Mouse (Mus musculus): ENCODE measurements around the gene Lgals3bp. TPM values are rescaled to one million over a fixed set of nuclear protein-coding genes. Genes with fewer than 3 reads are reported as not detected.

The Lgals3bp gene
- polyA plus RNA-seq, 1 experiment: 6.1 TPM

DNA sequence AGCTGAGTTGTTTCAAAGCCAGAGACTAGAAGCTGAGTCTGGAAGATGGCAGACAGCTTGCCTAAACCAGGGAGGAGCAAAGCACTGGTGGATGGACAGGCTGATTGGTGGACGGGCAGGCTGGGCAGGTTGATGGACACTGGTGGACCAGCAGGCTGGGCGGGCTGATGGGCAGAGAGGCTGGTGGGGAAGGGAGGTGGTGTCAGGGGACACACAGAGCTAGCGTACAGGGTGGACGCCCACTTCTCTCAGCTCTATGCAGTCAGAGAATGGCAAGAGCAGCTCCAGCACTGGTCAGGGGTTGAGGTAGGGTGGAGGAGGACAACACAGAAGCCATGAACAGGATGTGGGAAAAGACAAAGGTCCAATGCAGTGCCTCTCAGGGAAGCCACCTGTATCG, 32.6 kb downstream of the Lgals3bp start:
- Histone ChIP-seq H3K9me3 (replicated peaks; ENCODE audit: control insufficient read depth, insufficient read depth, low read length, poor library complexity, severe bottlenecking) (no peaks in the 10 kb centered on the region), H3K27ac (ENCODE audit: insufficient read depth, low read length) (no peak overlapping the region), H3K36me3 (ENCODE audit: control insufficient read depth, insufficient read depth, low read length, poor library complexity, severe bottlenecking) (no peaks in the 10 kb centered on the region), H3K4me1 (ENCODE audit: control insufficient read depth, insufficient read depth, low read length) (no peaks in the 10 kb centered on the region), H3K9ac (ENCODE audit: low read depth, poor library complexity, severe bottlenecking) (no peak overlapping the region), H3K27me3 (ENCODE audit: control insufficient read depth, insufficient read depth, low read length, poor library complexity, severe bottlenecking) (no peaks in the 10 kb centered on the region), H3K4me3 (ENCODE audit: low read depth, low read length) (no peak overlapping the region)
- TF ChIP-seq EP300 (IDR thresholded peaks at IDR 0.05; ENCODE audit: insufficient read depth, low read depth, low read length) (no peak), POLR2A (IDR thresholded peaks at IDR 0.05; ENCODE audit: insufficient read depth, low read length) (no peak), CTCF (IDR thresholded peaks at IDR 0.05; ENCODE audit: low read depth, low read length) (no peak)

DNA sequence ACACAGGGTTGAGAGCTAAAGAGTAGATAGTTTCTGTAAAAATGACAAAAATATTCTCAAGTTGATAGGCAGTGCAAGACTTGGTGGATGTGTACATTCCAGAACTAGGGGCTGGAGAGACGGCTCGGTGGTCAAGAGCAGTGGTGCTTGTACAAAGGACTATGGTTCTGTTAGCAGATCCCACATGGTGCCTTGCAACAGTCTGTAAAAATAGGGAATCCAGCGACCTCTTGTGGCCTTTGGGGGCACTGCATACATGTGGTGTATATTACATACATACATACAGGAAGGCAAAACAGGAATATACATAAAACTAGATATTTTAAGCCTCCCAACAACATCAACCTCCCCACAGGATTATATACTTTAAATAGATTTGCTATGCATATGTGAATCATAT, 33.6 kb downstream of the Lgals3bp start:
- no peaks in the 10 kb centered on the region for H3K9me3 ChIP-seq (replicated peaks; ENCODE audit: control insufficient read depth, insufficient read depth, low read length, poor library complexity, severe bottlenecking)
- H3K27ac ChIP-seq (ENCODE audit: insufficient read depth, low read length): no peak overlapping the region
- no peaks in the 10 kb centered on the region for H3K36me3 ChIP-seq (ENCODE audit: control insufficient read depth, insufficient read depth, low read length, poor library complexity, severe bottlenecking)
- no peaks in the 10 kb centered on the region for H3K4me1 ChIP-seq (ENCODE audit: control insufficient read depth, insufficient read depth, low read length)
- no peak overlapping the region for H3K9ac ChIP-seq (ENCODE audit: low read depth, poor library complexity, severe bottlenecking)
- TF ChIP-seq CTCF (IDR thresholded peaks at IDR 0.05; ENCODE audit: low read depth, low read length) (peak; percentile 26), POLR2A (IDR thresholded peaks at IDR 0.05; ENCODE audit: insufficient read depth, low read length) (no peak)
- no peak overlapping the region for H3K4me3 ChIP-seq (ENCODE audit: low read depth, low read length)
- H3K27me3 ChIP-seq (ENCODE audit: control insufficient read depth, insufficient read depth, low read length, poor library complexity, severe bottlenecking): no peaks in the 10 kb centered on the region

DNA sequence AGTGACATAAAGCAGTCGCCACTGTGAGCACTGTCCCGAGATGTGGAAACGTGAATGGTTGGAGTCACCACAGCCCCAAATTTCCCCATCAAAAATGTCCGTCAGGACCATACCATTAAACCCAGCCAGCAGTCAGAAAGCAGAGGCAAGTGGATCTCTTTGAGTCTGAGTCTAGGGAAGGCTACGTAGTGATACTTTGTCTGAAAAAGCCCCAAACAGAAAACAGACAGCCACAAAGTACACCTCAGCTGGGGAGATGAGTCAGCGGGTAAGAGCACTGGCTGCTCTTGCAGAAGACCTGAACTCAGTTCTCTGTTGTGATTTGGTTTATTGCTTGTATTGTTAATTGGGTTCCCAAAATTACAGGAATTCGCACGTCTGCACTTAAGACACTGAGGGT, 35.3 kb downstream of the Lgals3bp start:
- Histone ChIP-seq H3K9me3 (replicated peaks; ENCODE audit: control insufficient read depth, insufficient read depth, low read length, poor library complexity, severe bottlenecking) (no peaks in the 10 kb centered on the region), H3K27me3 (ENCODE audit: control insufficient read depth, insufficient read depth, low read length, poor library complexity, severe bottlenecking) (no peaks in the 10 kb centered on the region), H3K4me3 (ENCODE audit: low read depth, low read length) (no peak overlapping the region), H3K4me1 (ENCODE audit: control insufficient read depth, insufficient read depth, low read length) (no peaks in the 10 kb centered on the region), H3K36me3 (ENCODE audit: control insufficient read depth, insufficient read depth, low read length, poor library complexity, severe bottlenecking) (no peaks in the 10 kb centered on the region), H3K27ac (ENCODE audit: insufficient read depth, low read length) (no peak overlapping the region), H3K9ac (ENCODE audit: low read depth, poor library complexity, severe bottlenecking) (no peak overlapping the region)
- no peak for TF ChIP-seq EP300 (IDR thresholded peaks at IDR 0.05; ENCODE audit: insufficient read depth, low read depth, low read length)
- no peak for TF ChIP-seq CTCF (IDR thresholded peaks at IDR 0.05; ENCODE audit: low read depth, low read length)
- TF ChIP-seq POLR2A (IDR thresholded peaks at IDR 0.05; ENCODE audit: insufficient read depth, low read length): no peak

DNA sequence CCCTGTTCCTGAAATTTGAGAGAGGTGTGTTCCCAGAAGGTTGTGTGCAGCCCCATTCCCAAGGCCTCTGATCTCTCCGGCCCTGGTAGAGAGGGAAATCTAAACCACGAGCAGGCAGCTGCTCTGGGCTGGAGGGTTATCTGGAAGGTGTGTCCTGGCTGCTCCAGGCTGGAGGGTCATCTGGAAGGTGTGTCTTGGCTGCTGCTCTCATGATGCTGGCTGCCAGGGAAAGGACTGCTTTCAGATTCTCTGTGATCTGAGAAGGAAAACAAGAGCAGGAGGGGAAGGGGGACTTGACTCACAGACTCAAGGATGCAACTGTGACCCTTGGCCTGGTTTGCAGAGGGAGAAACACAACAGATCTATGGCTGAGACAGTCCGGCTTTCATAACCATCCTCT, 35.8 kb downstream of the Lgals3bp start:
- H3K9ac ChIP-seq (ENCODE audit: low read depth, poor library complexity, severe bottlenecking): no peak overlapping the region
- H3K4me3 ChIP-seq (ENCODE audit: low read depth, low read length): no peak overlapping the region
- no peaks in the 10 kb centered on the region for H3K27me3 ChIP-seq (ENCODE audit: control insufficient read depth, insufficient read depth, low read length, poor library complexity, severe bottlenecking)
- TF ChIP-seq CTCF (IDR thresholded peaks at IDR 0.05; ENCODE audit: low read depth, low read length) (no peak), POLR2A (IDR thresholded peaks at IDR 0.05; ENCODE audit: insufficient read depth, low read length) (no peak), EP300 (IDR thresholded peaks at IDR 0.05; ENCODE audit: insufficient read depth, low read depth, low read length) (no peak)
- H3K36me3 ChIP-seq (ENCODE audit: control insufficient read depth, insufficient read depth, low read length, poor library complexity, severe bottlenecking): no peaks in the 10 kb centered on the region
- H3K4me1 ChIP-seq (ENCODE audit: control insufficient read depth, insufficient read depth, low read length): no peaks in the 10 kb centered on the region
- H3K27ac ChIP-seq (ENCODE audit: insufficient read depth, low read length): no peak overlapping the region
- H3K9me3 ChIP-seq (replicated peaks; ENCODE audit: control insufficient read depth, insufficient read depth, low read length, poor library complexity, severe bottlenecking): no peaks in the 10 kb centered on the region

DNA sequence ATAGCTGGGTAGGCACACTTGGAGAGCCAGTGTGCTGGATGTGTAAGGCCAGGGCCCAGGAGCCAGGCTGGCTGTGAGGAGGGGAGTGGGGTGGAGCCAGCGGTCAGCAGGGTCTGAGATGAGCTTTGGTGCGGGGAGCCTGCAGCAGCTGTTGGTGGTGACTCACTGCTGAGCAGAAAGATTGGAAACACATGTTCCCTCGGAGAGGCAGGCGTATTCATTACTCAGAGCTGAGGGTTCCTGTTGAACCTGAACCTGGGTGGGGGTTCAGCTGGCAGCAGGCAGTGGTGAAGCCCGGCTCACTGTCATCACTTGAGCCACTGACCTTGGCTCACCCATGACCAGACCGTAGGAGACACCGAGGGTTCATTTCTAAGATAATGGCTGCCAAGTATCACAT, 36.7 kb downstream of the Lgals3bp start:
- no peak overlapping the region for H3K27ac ChIP-seq (ENCODE audit: insufficient read depth, low read length)
- TF ChIP-seq CTCF (IDR thresholded peaks at IDR 0.05; ENCODE audit: low read depth, low read length) (no peak), POLR2A (IDR thresholded peaks at IDR 0.05; ENCODE audit: insufficient read depth, low read length) (no peak), EP300 (IDR thresholded peaks at IDR 0.05; ENCODE audit: insufficient read depth, low read depth, low read length) (no peak)
- no peaks in the 10 kb centered on the region for H3K36me3 ChIP-seq (ENCODE audit: control insufficient read depth, insufficient read depth, low read length, poor library complexity, severe bottlenecking)
- H3K4me1 ChIP-seq (ENCODE audit: control insufficient read depth, insufficient read depth, low read length): peaks cover 4% of the 10 kb centered on the region
- no peak overlapping the region for H3K4me3 ChIP-seq (ENCODE audit: low read depth, low read length)
- H3K27me3 ChIP-seq (ENCODE audit: control insufficient read depth, insufficient read depth, low read length, poor library complexity, severe bottlenecking): no peaks in the 10 kb centered on the region
- no peaks in the 10 kb centered on the region for H3K9me3 ChIP-seq (replicated peaks; ENCODE audit: control insufficient read depth, insufficient read depth, low read length, poor library complexity, severe bottlenecking)
- no peak overlapping the region for H3K9ac ChIP-seq (ENCODE audit: low read depth, poor library complexity, severe bottlenecking)

DNA sequence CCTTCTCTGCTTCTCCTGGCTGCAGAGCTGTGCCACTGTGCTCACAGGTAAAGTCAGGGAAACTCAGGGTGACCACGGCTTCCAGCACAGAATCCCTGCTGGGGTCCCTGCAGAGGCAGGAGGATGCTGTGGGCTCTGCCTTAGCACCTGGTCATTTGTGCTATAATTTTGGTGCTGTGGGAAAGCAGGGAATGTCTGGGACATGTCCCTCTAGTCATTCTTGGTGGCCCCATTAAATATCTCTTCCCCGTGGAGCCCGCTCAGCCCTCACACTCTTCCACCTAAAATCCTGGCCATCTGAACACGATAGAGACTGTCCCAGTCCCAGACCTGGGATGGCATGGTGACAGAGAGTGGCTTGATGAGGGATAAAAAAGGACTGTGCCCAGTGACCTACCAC, 37.9 kb downstream of the Lgals3bp start:
- no peak overlapping the region for H3K27ac ChIP-seq (ENCODE audit: insufficient read depth, low read length)
- peaks cover 4% of the 10 kb centered on the region for H3K4me1 ChIP-seq (ENCODE audit: control insufficient read depth, insufficient read depth, low read length)
- H3K9ac ChIP-seq (ENCODE audit: low read depth, poor library complexity, severe bottlenecking): no peak overlapping the region

More for the DNA sequence above, 37.9 kb downstream of the Lgals3bp start:
- no peaks in the 10 kb centered on the region for H3K9me3 ChIP-seq (replicated peaks; ENCODE audit: control insufficient read depth, insufficient read depth, low read length, poor library complexity, severe bottlenecking)
- no peaks in the 10 kb centered on the region for H3K27me3 ChIP-seq (ENCODE audit: control insufficient read depth, insufficient read depth, low read length, poor library complexity, severe bottlenecking)
- no peak for TF ChIP-seq POLR2A (IDR thresholded peaks at IDR 0.05; ENCODE audit: insufficient read depth, low read length)
- no peak for TF ChIP-seq EP300 (IDR thresholded peaks at IDR 0.05; ENCODE audit: insufficient read depth, low read depth, low read length)
- TF ChIP-seq CTCF (IDR thresholded peaks at IDR 0.05; ENCODE audit: low read depth, low read length): no peak
- H3K36me3 ChIP-seq (ENCODE audit: control insufficient read depth, insufficient read depth, low read length, poor library complexity, severe bottlenecking): no peaks in the 10 kb centered on the region
- no peak overlapping the region for H3K4me3 ChIP-seq (ENCODE audit: low read depth, low read length)

Data from ES-Bruce4 (cell line).